Comparison of ENCODE assay signal across 1 mouse cellular context in genomic region chr11:115863895-115864294, GRCm38 (mm10).
TF ChIP-seq lines count a peak whose summit lies in the region.

No protein-coding gene starts in this region.

TF ChIP-seq in CH12.LX, 34 proteins besides CTCF, POLR2A, EP300 and RAD21:
- TF ChIP-seq MXI1 (IDR thresholded peaks at IDR 0.05; ENCODE audit: low read depth, low read length) (no peak), ZNF384 (IDR thresholded peaks at IDR 0.05; ENCODE audit: low read depth, low read length) (no peak), SMC3 (IDR thresholded peaks at IDR 0.05; ENCODE audit: low read depth, low read length) (no peak; the same call in 1 of the 2 replicates), TBP (conservative IDR thresholded peaks at IDR 0.05; ENCODE audit: low read depth, low read length) (no peak)
